Comparison of ENCODE assay signal across 9 mouse cellular contexts in the genomic region with DNA sequence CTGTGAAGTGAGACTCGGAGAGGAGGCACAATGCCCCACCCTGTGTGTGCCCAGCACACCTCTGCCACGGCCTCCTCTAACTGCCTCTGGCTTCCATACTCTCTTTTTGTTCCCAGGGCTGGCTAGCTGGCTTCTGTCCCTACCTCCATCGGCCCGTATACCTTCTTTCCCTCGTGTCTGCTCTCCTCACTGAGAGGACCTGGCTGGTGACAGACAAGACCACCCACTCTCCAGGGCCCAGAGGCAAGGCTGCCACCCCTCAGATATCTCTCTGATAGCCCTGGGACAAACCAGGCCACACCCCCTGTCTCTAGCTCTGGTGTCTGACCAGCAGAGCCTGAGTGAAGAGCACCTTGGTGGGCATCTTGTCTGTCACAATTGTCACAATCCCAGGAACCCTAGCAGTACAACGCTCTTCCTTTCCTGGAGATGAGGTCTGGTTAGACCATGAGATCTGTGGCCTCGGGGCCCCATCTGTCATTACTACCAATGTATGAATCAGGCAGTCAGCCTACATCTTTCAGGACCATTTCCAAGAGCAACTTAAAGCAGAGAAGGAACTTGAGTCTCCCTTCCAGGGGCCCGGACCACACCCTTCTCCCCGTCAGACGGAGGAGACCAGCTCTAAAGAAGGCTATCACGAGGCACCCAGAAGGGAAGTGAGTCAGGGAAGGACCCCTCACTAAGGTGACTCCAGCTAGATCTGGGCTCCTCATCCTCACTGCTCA. TPM values are rescaled to one million over a fixed set of nuclear protein-coding genes. Genes with fewer than 3 reads are reported as not detected.
A peak's percentile ranks its signal among the peaks of the same experiment; 100 is the strongest.
DNase-seq lines count a peak whose midpoint lies in the region; ATAC-seq and TF ChIP-seq lines count a peak whose summit lies in the region.
"Had no signal": no experiment of that assay in that cellular context is flagged by ENCODE, and none has a peak within 500 bp of the region (broad histone marks: within the 10 kb centered on the region; RNA-seq: fewer than 3 reads in every experiment).

No protein-coding gene starts in this region.

- no peaks in the 10 kb centered on the region for H3K27me3 ChIP-seq in kidney, postnatal 0 days (ENCODE audit: insufficient read depth, low read length)
- no peaks in the 10 kb centered on the region for H3K27me3 ChIP-seq in embryonic facial prominence, embryonic 15.5 days
- H3K27me3 ChIP-seq in limb, embryonic 13.5 days: no peaks in the 10 kb centered on the region

- no peaks in the 10 kb centered on the region for H3K9me3 ChIP-seq in kidney, postnatal 0 days (replicated peaks; ENCODE audit: low read length)
- H3K9me3 ChIP-seq in embryonic facial prominence, embryonic 15.5 days (replicated peaks): no peaks in the 10 kb centered on the region
- H3K9me3 ChIP-seq in limb, embryonic 13.5 days: no peaks in the 10 kb centered on the region
- H3K9me3 ChIP-seq: megakaryocyte, embryonic 14.5 days had no signal

- TF ChIP-seq POLR2A in cortical plate, adult 2 months (IDR thresholded peaks at IDR 0.05; ENCODE audit: extremely low read depth, insufficient read depth, low read length): no peak

- H3K4me2 ChIP-seq in kidney, postnatal 0 days (ENCODE audit: low read length): peak overlapping the region; percentile 64
- peak overlapping the region; percentile 59 for H3K4me2 ChIP-seq in embryonic facial prominence, embryonic 15.5 days (replicated peaks)
- H3K4me2 ChIP-seq in limb, embryonic 13.5 days (replicated peaks): peak overlapping the region; percentile 77

- H3K27ac ChIP-seq in kidney, postnatal 0 days: no peak overlapping the region
- no peak overlapping the region for H3K27ac ChIP-seq in cortical plate, adult 2 months (ENCODE audit: insufficient read depth, low read length)
- peak overlapping the region; percentile 73 for H3K27ac ChIP-seq in embryonic facial prominence, embryonic 15.5 days (replicated peaks)
- peak overlapping the region; percentile 85 for H3K27ac ChIP-seq in limb, embryonic 13.5 days

- DNase-seq in kidney, postnatal 0 days (ENCODE audit: low spot score): no peak
- no peak for DNase-seq in kidney, adult 11 months
- DNase-seq in cerebellum, postnatal 36 days: no peak
- DNase-seq in yolk sac, embryonic 10.5 days (ENCODE audit: low spot score): no peak
- DNase-seq: thymus, postnatal 36 days had no signal

- no peaks in the 10 kb centered on the region for H3K36me3 ChIP-seq in kidney, postnatal 0 days (ENCODE audit: insufficient read depth, low read length)
- H3K36me3 ChIP-seq in embryonic facial prominence, embryonic 15.5 days: no peaks in the 10 kb centered on the region
- peaks cover 8% of the 10 kb centered on the region for H3K36me3 ChIP-seq in limb, embryonic 13.5 days

- TF ChIP-seq CTCF in kidney, postnatal 0 days (IDR thresholded peaks at IDR 0.05; ENCODE audit: low read depth): no peak
- TF ChIP-seq CTCF in cortical plate, adult 2 months (IDR thresholded peaks at IDR 0.05; ENCODE audit: extremely low read depth, insufficient read depth, low read length): no peak

- H3K9ac ChIP-seq in kidney, postnatal 0 days (ENCODE audit: low read depth, low read length): peak overlapping the region; percentile 62
- peak overlapping the region; percentile 44; the same call in 1 of the 2 replicates for H3K9ac ChIP-seq in embryonic facial prominence, embryonic 15.5 days
- peak overlapping the region; percentile 85 for H3K9ac ChIP-seq in limb, embryonic 13.5 days

- ATAC-seq in kidney, postnatal 0 days (replicated peaks; ENCODE audit: low FRiP score, low read depth): no peak
- ATAC-seq in embryonic facial prominence, embryonic 15.5 days (ENCODE audit: insufficient number of reproducible peaks, low FRiP score, low TSS enrichment, low read depth): no peak
- ATAC-seq in limb, embryonic 13.5 days (ENCODE audit: low FRiP score, low read depth): no peak

- H3K4me3 ChIP-seq in kidney, postnatal 0 days (replicated peaks; ENCODE audit: low read depth, low read length): peak overlapping the region; percentile 45
- H3K4me3 ChIP-seq in cortical plate, adult 2 months (ENCODE audit: insufficient read depth, low read length): peak overlapping the region; percentile 21
- peak overlapping the region; percentile 53 for H3K4me3 ChIP-seq in embryonic facial prominence, embryonic 15.5 days (replicated peaks)
- peak overlapping the region; percentile 62 for H3K4me3 ChIP-seq in limb, embryonic 13.5 days
- H3K4me3 ChIP-seq: megakaryocyte, embryonic 14.5 days had no signal

- peaks cover 62% of the 10 kb centered on the region for H3K4me1 ChIP-seq in kidney, postnatal 0 days (replicated peaks; ENCODE audit: insufficient read depth, low read length)
- peaks cover 3% of the 10 kb centered on the region; the same call in 1 of the 2 replicates for H3K4me1 ChIP-seq in cortical plate, adult 2 months (ENCODE audit: control insufficient read depth, insufficient read depth, low read length)
- peaks cover 82% of the 10 kb centered on the region for H3K4me1 ChIP-seq in embryonic facial prominence, embryonic 15.5 days
- peaks cover 80% of the 10 kb centered on the region for H3K4me1 ChIP-seq in limb, embryonic 13.5 days

- WGBS in kidney, postnatal 0 days: 54% methylated on average over 11 of the region's 11 CpGs
- 51% methylated on average over 11 of the region's 11 CpGs for WGBS in embryonic facial prominence, embryonic 15.5 days
- WGBS in limb, embryonic 13.5 days: 57% methylated on average over 11 of the region's 11 CpGs

RNA-seq across cellular contexts. Expression of a gene that starts 1.0 kb away (rescaled TPM):
- polyA plus RNA-seq in kidney, postnatal 0 days (2015; fragmentation: Nextera tagmentation; extraction: Ambion mirVana): 18.1 and 19.8 TPM in 2 replicates
- 12.5 and 13.3 TPM in 2 replicates for polyA plus RNA-seq in cortical plate, adult 2 months (2012; rRNA removed)
- polyA plus RNA-seq in embryonic facial prominence, embryonic 15.5 days (2015; fragmentation: Nextera tagmentation; extraction: Ambion mirVana): 31.2 and 34.1 TPM in 2 replicates
- 38.3 and 41.1 TPM in 2 replicates for polyA plus RNA-seq in limb, embryonic 13.5 days (2015; fragmentation: Nextera tagmentation; extraction: Ambion mirVana)

RNA-seq across cellular contexts. Expression of a gene that starts 1.4 kb away (rescaled TPM):
- 0.11 TPM in 1 of 2 replicates, not detected in the other for polyA plus RNA-seq in kidney, postnatal 0 days (2015; fragmentation: Nextera tagmentation; extraction: Ambion mirVana)
- polyA plus RNA-seq in cortical plate, adult 2 months (2012; rRNA removed): 0.11 and 0.38 TPM in 2 replicates
- polyA plus RNA-seq in embryonic facial prominence, embryonic 15.5 days (2015; fragmentation: Nextera tagmentation; extraction: Ambion mirVana): 0.88 and 1.1 TPM in 2 replicates
- polyA plus RNA-seq in limb, embryonic 13.5 days (2015; fragmentation: Nextera tagmentation; extraction: Ambion mirVana): 0.27 and 0.94 TPM in 2 replicates

Comparison
In these comparisons a context has a peak if more than half of its experiments do, and no peak if none do; other contexts are left out.
1. H3K27ac ChIP-seq: peak in embryonic facial prominence, embryonic 15.5 days (single experiment) and limb, embryonic 13.5 days (single experiment); none in kidney, postnatal 0 days (single experiment) and cortical plate, adult 2 months (single experiment).
2. Peak in every context shown above with its lines, with median percentiles within 50 percentile points of each other: H3K4me2 ChIP-seq, H3K4me3 ChIP-seq and H3K9ac ChIP-seq.